Mouse (Mus musculus): Measurements from ENCODE around the gene Pnkd. TPM values are rescaled to one million over a fixed set of nuclear protein-coding genes. Genes with fewer than 3 reads are reported as not detected.

Pnkd gene
- polyA plus RNA-seq, 1 experiment from 2014 or later, result 107 TPM

DNA sequence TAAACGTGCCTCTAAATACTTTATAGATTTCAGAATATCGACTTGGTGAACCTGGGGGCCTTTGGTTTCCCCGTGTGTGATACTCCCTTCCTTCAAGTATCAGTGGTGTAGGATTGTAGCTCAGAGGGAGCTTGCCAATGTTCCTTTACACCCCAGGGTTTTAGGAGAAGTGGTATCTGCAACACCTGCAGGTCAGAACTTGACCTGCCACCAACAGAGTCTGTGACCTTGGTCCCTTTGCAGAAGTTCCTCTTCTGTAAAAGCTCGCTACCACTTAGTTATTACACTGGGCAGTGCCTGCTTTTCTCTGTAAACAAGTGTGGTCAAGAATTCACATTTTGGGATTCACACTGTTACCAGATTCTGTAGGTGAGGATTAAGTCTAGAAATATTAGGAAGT is 34.6 kb upstream of the Pnkd start:
- H3K9me3 ChIP-seq (replicated peaks), result no peaks in the 10 kb centered on the region
- DNase-seq (ENCODE audit: low spot score), result no peak
- H3K27ac ChIP-seq (replicated peaks), result no peak overlapping the region
- no peak overlapping the region for H3K4me3 ChIP-seq
- WGBS, result 93% methylated on average over 4 of the region's 4 CpGs
- H3K4me1 ChIP-seq, result no peaks in the 10 kb centered on the region
- no peaks in the 10 kb centered on the region for H3K27me3 ChIP-seq (ENCODE audit: low read depth, poor library complexity, severe bottlenecking)
- H3K36me3 ChIP-seq, result peaks cover 91% of the 10 kb centered on the region

- no peak for DNase-seq (ENCODE audit: low spot score)
- Histone ChIP-seq H3K4me3 (no peak overlapping the region), H3K36me3 (peaks cover 96% of the 10 kb centered on the region), H3K9me3 (replicated peaks) (no peaks in the 10 kb centered on the region), H3K4me1 (no peaks in the 10 kb centered on the region), H3K27ac (replicated peaks) (no peak overlapping the region), H3K27me3 (ENCODE audit: low read depth, poor library complexity, severe bottlenecking) (no peaks in the 10 kb centered on the region)
- WGBS, result 96% methylated on average over 8 of the region's 8 CpGs
Observed at GRCm38 (mm10) chr1:74255704-74256345, 28.9 kb upstream of the Pnkd start.

- DNase-seq (ENCODE audit: low spot score), result no peak
- H3K4me1 ChIP-seq, result no peaks in the 10 kb centered on the region
- H3K36me3 ChIP-seq, result peaks cover 96% of the 10 kb centered on the region
- H3K4me3 ChIP-seq, result no peak overlapping the region
- no peaks in the 10 kb centered on the region for H3K9me3 ChIP-seq (replicated peaks)
- 78% methylated on average over 4 of the region's 4 CpGs for WGBS
- no peaks in the 10 kb centered on the region for H3K27me3 ChIP-seq (ENCODE audit: low read depth, poor library complexity, severe bottlenecking)
- no peak overlapping the region for H3K27ac ChIP-seq (replicated peaks)
Observed at GRCm38 (mm10) chr1:74256782-74257181, 27.9 kb upstream of the Pnkd start.

- no peak for DNase-seq (ENCODE audit: low spot score)
- no peaks in the 10 kb centered on the region for H3K9me3 ChIP-seq (replicated peaks)
- H3K36me3 ChIP-seq, result peaks cover 96% of the 10 kb centered on the region
- 91% methylated on average over 6 of the region's 6 CpGs for WGBS
- no peak overlapping the region for H3K27ac ChIP-seq (replicated peaks)
- no peaks in the 10 kb centered on the region for H3K27me3 ChIP-seq (ENCODE audit: low read depth, poor library complexity, severe bottlenecking)
- H3K4me1 ChIP-seq, result no peaks in the 10 kb centered on the region
- no peak overlapping the region for H3K4me3 ChIP-seq
Observed at GRCm38 (mm10) chr1:74262510-74262909, 22.2 kb upstream of the Pnkd start.

- no peak for DNase-seq (ENCODE audit: low spot score)
- no peaks in the 10 kb centered on the region for H3K27me3 ChIP-seq (ENCODE audit: low read depth, poor library complexity, severe bottlenecking)
- 86% methylated on average over 8 of the region's 8 CpGs for WGBS
- H3K4me3 ChIP-seq, result no peak overlapping the region
- H3K36me3 ChIP-seq, result peaks cover 54% of the 10 kb centered on the region
- no peak overlapping the region for H3K27ac ChIP-seq (replicated peaks)
- H3K4me1 ChIP-seq, result no peaks in the 10 kb centered on the region
- H3K9me3 ChIP-seq (replicated peaks), result no peaks in the 10 kb centered on the region
Observed at GRCm38 (mm10) chr1:74268750-74269149, 16.0 kb upstream of the Pnkd start.

- H3K4me3 ChIP-seq, result no peak overlapping the region
- H3K36me3 ChIP-seq, result peaks cover 25% of the 10 kb centered on the region
- no peaks in the 10 kb centered on the region for H3K4me1 ChIP-seq
- H3K27ac ChIP-seq (replicated peaks), result no peak overlapping the region
- H3K27me3 ChIP-seq (ENCODE audit: low read depth, poor library complexity, severe bottlenecking), result no peaks in the 10 kb centered on the region
- H3K9me3 ChIP-seq (replicated peaks), result no peaks in the 10 kb centered on the region
- WGBS, result 83% methylated on average over 4 of the region's 4 CpGs
- DNase-seq (ENCODE audit: low spot score), result no peak
Observed at GRCm38 (mm10) chr1:74271659-74272058, 13.1 kb upstream of the Pnkd start.

DNA sequence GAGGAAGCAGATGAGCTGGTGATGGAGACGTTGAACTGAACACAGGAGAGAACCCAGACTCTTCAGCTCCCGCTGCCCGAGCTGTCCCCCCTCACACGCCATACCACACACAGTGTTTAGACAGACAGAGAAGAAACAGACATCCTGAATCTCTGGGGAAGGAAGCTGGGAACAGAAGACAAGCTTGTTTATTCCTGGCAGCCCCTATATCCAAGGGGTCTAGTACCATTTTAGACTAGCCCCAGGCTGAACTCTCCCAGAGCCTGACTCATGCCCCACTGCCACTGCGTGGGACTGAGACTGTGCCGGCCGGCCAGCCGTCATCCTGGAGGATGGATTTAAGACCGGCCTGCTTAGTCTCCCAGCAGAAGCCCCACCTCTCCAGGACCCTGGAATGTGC is 9.7 kb upstream of the Pnkd start:
- Histone ChIP-seq H3K27me3 (ENCODE audit: low read depth, poor library complexity, severe bottlenecking) (no peaks in the 10 kb centered on the region), H3K36me3 (peaks cover 16% of the 10 kb centered on the region), H3K4me3 (no peak overlapping the region), H3K4me1 (peaks cover 9% of the 10 kb centered on the region), H3K27ac (replicated peaks) (no peak overlapping the region; the same call in 1 of the 2 replicates), H3K9me3 (replicated peaks) (no peaks in the 10 kb centered on the region)
- 51% methylated on average over 9 of the region's 9 CpGs for WGBS
- DNase-seq (ENCODE audit: low spot score), result no peak

GRCm38 (mm10) chr1:74277041-74277440 is 7.7 kb upstream of the Pnkd start:
- H3K9me3 ChIP-seq (replicated peaks), result no peaks in the 10 kb centered on the region
- peaks cover 9% of the 10 kb centered on the region for H3K4me1 ChIP-seq
- H3K27ac ChIP-seq (replicated peaks), result no peak overlapping the region
- H3K36me3 ChIP-seq, result peaks cover 36% of the 10 kb centered on the region
- H3K27me3 ChIP-seq (ENCODE audit: low read depth, poor library complexity, severe bottlenecking), result no peaks in the 10 kb centered on the region
- H3K4me3 ChIP-seq, result no peak overlapping the region
- no peak for DNase-seq (ENCODE audit: low spot score)
- 72% methylated on average over 6 of the region's 6 CpGs for WGBS

DNA sequence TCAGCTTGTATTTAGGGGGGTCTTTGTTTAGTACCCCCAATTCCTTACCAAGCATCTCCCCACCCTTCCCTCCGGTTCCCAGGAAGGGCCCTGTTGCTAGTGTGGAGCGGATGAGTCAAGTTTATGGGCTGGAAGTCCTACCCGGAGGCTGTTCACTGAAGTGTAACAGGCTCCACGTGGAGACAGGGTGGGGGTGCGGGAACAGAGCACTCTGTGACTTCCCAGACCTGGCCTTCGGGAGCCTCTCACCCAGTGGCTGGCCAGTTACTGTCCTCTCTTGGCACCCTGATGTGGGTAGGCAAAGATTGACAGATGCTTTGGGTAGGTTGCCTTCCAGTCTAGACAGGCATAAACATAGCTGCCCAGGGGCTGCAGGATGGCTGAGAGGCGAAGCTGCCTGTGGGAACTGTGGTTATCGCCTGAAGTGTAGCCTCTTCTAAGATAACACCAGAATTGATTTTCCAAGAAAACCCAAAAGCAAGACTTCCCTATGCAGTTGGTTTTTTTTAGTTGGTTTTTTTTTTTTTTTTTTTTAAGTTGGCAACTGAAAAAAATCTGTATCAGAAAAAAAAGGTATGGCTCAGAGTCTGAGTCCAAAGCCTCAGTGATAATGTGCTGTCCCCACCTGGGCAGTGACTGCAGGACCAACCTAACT is 6.7 kb upstream of the Pnkd start:
- H3K4me3 ChIP-seq, result no peak overlapping the region
- H3K9me3 ChIP-seq (replicated peaks), result no peaks in the 10 kb centered on the region
- no peaks in the 10 kb centered on the region for H3K27me3 ChIP-seq (ENCODE audit: low read depth, poor library complexity, severe bottlenecking)
- peaks cover 46% of the 10 kb centered on the region for H3K36me3 ChIP-seq
- no peak overlapping the region; the same call in 1 of the 2 replicates for H3K27ac ChIP-seq (replicated peaks)
- 61% methylated on average over 8 of the region's 8 CpGs for WGBS
- H3K4me1 ChIP-seq, result peaks cover 11% of the 10 kb centered on the region
- no peak for DNase-seq (ENCODE audit: low spot score)

DNA sequence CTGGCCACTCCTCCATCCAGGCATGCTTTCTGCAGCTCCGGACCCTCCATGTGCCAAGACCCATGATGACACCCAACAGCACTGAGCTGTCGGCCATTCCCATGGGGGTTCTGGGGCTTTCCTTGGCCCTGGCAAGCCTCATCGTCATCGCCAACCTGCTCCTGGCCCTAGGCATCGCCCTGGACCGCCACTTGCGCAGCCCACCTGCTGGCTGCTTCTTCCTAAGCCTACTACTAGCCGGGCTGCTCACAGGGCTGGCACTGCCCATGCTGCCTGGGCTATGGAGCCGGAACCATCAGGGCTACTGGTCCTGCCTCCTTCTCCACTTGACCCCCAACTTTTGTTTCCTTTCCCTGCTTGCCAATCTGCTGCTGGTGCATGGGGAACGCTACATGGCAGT is 6.2 kb upstream of the Pnkd start, which contains the start of gene Gpbar1:
Gene Gpbar1 (plus strand): TSS at position 13 of the 400 bp plus-strand sequence.
- Histone ChIP-seq H3K4me1 (peaks cover 15% of the 10 kb centered on the region), H3K27me3 (ENCODE audit: low read depth, poor library complexity, severe bottlenecking) (no peaks in the 10 kb centered on the region), H3K27ac (replicated peaks) (no peak within 1 kb of the TSS; the same call in 1 of the 2 replicates), H3K9me3 (replicated peaks) (no peaks in the 10 kb centered on the region), H3K4me3 (no peak within 1 kb of the TSS), H3K36me3 (peaks cover 48% of the 10 kb centered on the region)
- 91% methylated on average over 10 of the region's 10 CpGs for WGBS
- DNase-seq (ENCODE audit: low spot score), result no peak

GRCm38 (mm10) chr1:74278988-74279387 is 5.7 kb upstream of the Pnkd start:
- no peak for DNase-seq (ENCODE audit: low spot score)
- Histone ChIP-seq H3K4me3 (no peak overlapping the region), H3K36me3 (peaks cover 48% of the 10 kb centered on the region)

GRCm38 (mm10) chr1:74280591-74281325 is 4.0 kb upstream of the Pnkd start:
- H3K4me3 ChIP-seq, result no peak overlapping the region
- peaks cover 27% of the 10 kb centered on the region for H3K4me1 ChIP-seq
- no peaks in the 10 kb centered on the region for H3K27me3 ChIP-seq (ENCODE audit: low read depth, poor library complexity, severe bottlenecking)
- WGBS, result 93% methylated on average over 14 of the region's 14 CpGs
- no peaks in the 10 kb centered on the region for H3K9me3 ChIP-seq (replicated peaks)
- DNase-seq (ENCODE audit: low spot score), result no peak
- H3K27ac ChIP-seq (replicated peaks), result no peak overlapping the region
- H3K36me3 ChIP-seq, result peaks cover 48% of the 10 kb centered on the region

More at GRCm38 (mm10) chr1:74278988-74279387, 5.7 kb upstream of the Pnkd start:
- H3K9me3 ChIP-seq (replicated peaks), result no peaks in the 10 kb centered on the region
- no peaks in the 10 kb centered on the region for H3K27me3 ChIP-seq (ENCODE audit: low read depth, poor library complexity, severe bottlenecking)
- H3K27ac ChIP-seq (replicated peaks), result no peak overlapping the region
- H3K4me1 ChIP-seq, result peaks cover 19% of the 10 kb centered on the region
- WGBS, result 90% methylated on average over 11 of the region's 11 CpGs

GRCm38 (mm10) chr1:74281372-74281771 is 3.4 kb upstream of the Pnkd start:
- Histone ChIP-seq H3K9me3 (replicated peaks) (no peaks in the 10 kb centered on the region), H3K4me1 (peaks cover 33% of the 10 kb centered on the region), H3K36me3 (peaks cover 48% of the 10 kb centered on the region), H3K27ac (replicated peaks) (no peak overlapping the region), H3K27me3 (ENCODE audit: low read depth, poor library complexity, severe bottlenecking) (no peaks in the 10 kb centered on the region), H3K4me3 (no peak overlapping the region)
- DNase-seq (ENCODE audit: low spot score), result no peak
- WGBS, result 92% methylated on average over 2 of the region's 2 CpGs
